Mouse (Mus musculus): ENCODE data around the gene 6030408B16Rik. TPM values are rescaled to one million over a fixed set of nuclear protein-coding genes. Genes with fewer than 3 reads are reported as not detected.

Gene 6030408B16Rik
- total and polyA plus RNA-seq, 3 experiments, result not detected

GRCm38 (mm10) chr15:101333165-101333564 is 40.2 kb downstream of the 6030408B16Rik start:
- Histone ChIP-seq H3K27me3 (ENCODE audit: insufficient read depth, low read length) (peaks cover 4% of the 10 kb centered on the region; the same call in 1 of the 2 replicates), H3K4me1 (ENCODE audit: insufficient read depth, low read depth, low read length) (no peaks in the 10 kb centered on the region), H3K4me3 (ENCODE audit: low read depth, low read length) (no peak overlapping the region), H3K9me3 (replicated peaks) (peaks cover 65% of the 10 kb centered on the region), H3K36me3 (replicated peaks) (no peaks in the 10 kb centered on the region)
- DNase-seq (ENCODE audit: low spot score) (no peak), ATAC-seq (ENCODE audit: extremely low read depth, insufficient number of reproducible peaks, low FRiP score, poor library complexity, severe bottlenecking) (no peak)
- TF ChIP-seq GATA2 (IDR thresholded peaks at IDR 0.05; ENCODE audit: borderline replicate concordance, low read depth, low read length), result no peak
- TF ChIP-seq GATA1 (IDR thresholded peaks at IDR 0.05; ENCODE audit: borderline replicate concordance, low read length), result no peak

DNA sequence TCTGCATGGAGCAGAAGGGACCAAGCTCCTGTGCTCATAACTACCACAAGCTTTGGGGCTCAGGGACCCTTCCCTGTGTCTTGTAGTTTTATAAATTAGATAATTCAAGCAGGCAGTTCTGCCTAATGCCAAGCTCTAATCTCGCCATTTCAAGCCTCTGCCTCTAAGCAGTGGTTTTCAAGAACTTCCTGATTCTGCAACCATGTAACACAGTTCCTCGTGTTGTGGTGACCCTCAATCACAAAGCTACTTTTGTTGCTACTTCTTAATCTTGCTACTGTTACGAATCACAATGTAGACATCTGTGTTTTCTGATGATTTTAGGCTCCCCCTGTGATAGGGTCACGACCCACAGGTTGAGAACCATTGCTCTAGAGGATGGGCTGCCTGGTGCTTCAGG is 40.6 kb downstream of the 6030408B16Rik start:
- Histone ChIP-seq H3K4me3 (ENCODE audit: low read depth, low read length) (no peak overlapping the region), H3K27me3 (ENCODE audit: insufficient read depth, low read length) (peaks cover 4% of the 10 kb centered on the region; the same call in 1 of the 2 replicates), H3K9me3 (replicated peaks) (peaks cover 66% of the 10 kb centered on the region), H3K36me3 (replicated peaks) (no peaks in the 10 kb centered on the region), H3K4me1 (ENCODE audit: insufficient read depth, low read depth, low read length) (no peaks in the 10 kb centered on the region)
- ATAC-seq (ENCODE audit: extremely low read depth, insufficient number of reproducible peaks, low FRiP score, poor library complexity, severe bottlenecking) (no peak), DNase-seq (ENCODE audit: low spot score) (no peak)
- no peak for TF ChIP-seq TAL1 (conservative IDR thresholded peaks at IDR 0.05; ENCODE audit: low read depth, low read length)
- TF ChIP-seq GATA1 (IDR thresholded peaks at IDR 0.05; ENCODE audit: borderline replicate concordance, low read length), result no peak
- TF ChIP-seq GATA2 (IDR thresholded peaks at IDR 0.05; ENCODE audit: borderline replicate concordance, low read depth, low read length), result no peak

DNA sequence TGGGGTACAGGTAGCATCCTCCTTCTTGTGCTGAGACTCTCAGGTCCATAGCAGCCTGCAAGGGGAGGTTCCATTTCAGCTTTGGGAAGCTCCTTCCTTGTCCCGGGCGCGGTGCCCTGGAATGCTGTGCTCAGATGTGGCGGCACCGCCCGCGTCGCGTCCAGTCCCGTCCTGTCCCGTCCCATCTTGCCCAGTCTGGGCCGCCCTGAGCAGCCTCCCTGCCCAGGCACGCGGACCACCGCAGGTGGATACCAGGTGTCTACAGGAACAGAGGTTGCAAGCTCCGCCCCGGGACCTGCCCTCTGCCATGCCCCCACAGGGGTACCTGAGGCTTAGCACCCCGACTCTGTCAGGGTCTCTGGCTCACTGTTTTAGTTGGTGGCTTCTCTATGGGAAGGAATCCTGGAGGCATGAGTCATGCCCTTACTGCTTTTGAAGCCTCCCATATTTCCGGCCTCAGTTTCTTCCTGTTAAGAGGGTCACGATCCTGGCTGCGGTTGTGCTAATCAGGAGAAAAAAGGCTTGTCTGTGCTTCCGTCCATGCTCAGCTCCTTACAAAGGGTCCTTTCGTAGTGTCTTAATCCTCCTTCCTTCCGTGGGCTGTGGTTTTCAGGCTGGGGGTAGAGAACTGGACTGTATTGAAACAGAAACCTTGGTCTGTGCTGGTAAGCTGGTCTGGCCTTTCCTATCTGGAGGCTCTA is 43.6 kb downstream of the 6030408B16Rik start:
- TF ChIP-seq CTCF (IDR thresholded peaks at IDR 0.05; ENCODE audit: low read depth, low read length) (no peak), POLR2AphosphoS5 (IDR thresholded peaks at IDR 0.05; ENCODE audit: insufficient replicate concordance, low read depth, low read length) (no peak), GATA1 (IDR thresholded peaks at IDR 0.05; ENCODE audit: borderline replicate concordance, low read length) (no peak), TAL1 (conservative IDR thresholded peaks at IDR 0.05; ENCODE audit: low read depth, low read length) (no peak), GATA2 (IDR thresholded peaks at IDR 0.05; ENCODE audit: borderline replicate concordance, low read depth, low read length) (no peak)
- Histone ChIP-seq H3K4me3 (ENCODE audit: low read depth, low read length) (no peak overlapping the region), H3K9me3 (replicated peaks) (peaks cover 56% of the 10 kb centered on the region), H3K36me3 (replicated peaks) (no peaks in the 10 kb centered on the region), H3K4me1 (ENCODE audit: insufficient read depth, low read depth, low read length) (no peaks in the 10 kb centered on the region), H3K27me3 (ENCODE audit: insufficient read depth, low read length) (peaks cover 4% of the 10 kb centered on the region; the same call in 1 of the 2 replicates)
- DNase-seq (ENCODE audit: low spot score) (no peak), ATAC-seq (ENCODE audit: extremely low read depth, insufficient number of reproducible peaks, low FRiP score, poor library complexity, severe bottlenecking) (no peak)

DNA sequence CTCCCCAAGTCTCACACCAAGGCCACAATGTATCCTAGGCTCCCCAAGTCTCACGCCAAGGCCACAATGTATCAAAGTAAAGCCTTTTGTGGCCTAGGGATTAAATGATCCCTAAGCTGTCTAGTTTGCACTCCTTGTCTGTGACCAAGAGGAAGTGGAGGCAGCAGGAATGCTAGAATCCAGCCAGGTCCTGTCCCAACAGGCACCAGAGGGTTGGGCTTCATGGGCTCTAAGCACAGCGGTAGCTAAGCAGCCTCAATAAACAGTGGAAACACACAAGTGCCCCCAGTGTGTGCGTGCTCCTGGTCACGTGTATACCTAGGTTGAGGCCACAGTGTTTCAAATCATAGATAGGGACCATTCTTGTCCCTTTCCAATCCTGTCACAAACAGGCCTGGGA is 45.3 kb downstream of the 6030408B16Rik start:
- Histone ChIP-seq H3K4me1 (ENCODE audit: insufficient read depth, low read depth, low read length) (no peaks in the 10 kb centered on the region), H3K36me3 (replicated peaks) (no peaks in the 10 kb centered on the region), H3K27me3 (ENCODE audit: insufficient read depth, low read length) (no peaks in the 10 kb centered on the region; the same call in 1 of the 2 replicates), H3K4me3 (ENCODE audit: low read depth, low read length) (no peak overlapping the region), H3K9me3 (replicated peaks) (peaks cover 47% of the 10 kb centered on the region)
- TF ChIP-seq GATA2 (IDR thresholded peaks at IDR 0.05; ENCODE audit: borderline replicate concordance, low read depth, low read length) (no peak), CTCF (IDR thresholded peaks at IDR 0.05; ENCODE audit: low read depth, low read length) (no peak), POLR2AphosphoS5 (IDR thresholded peaks at IDR 0.05; ENCODE audit: insufficient replicate concordance, low read depth, low read length) (no peak), TAL1 (conservative IDR thresholded peaks at IDR 0.05; ENCODE audit: low read depth, low read length) (no peak), GATA1 (IDR thresholded peaks at IDR 0.05; ENCODE audit: borderline replicate concordance, low read length) (no peak)
- ATAC-seq (ENCODE audit: extremely low read depth, insufficient number of reproducible peaks, low FRiP score, poor library complexity, severe bottlenecking) (no peak), DNase-seq (ENCODE audit: low spot score) (no peak)

DNA sequence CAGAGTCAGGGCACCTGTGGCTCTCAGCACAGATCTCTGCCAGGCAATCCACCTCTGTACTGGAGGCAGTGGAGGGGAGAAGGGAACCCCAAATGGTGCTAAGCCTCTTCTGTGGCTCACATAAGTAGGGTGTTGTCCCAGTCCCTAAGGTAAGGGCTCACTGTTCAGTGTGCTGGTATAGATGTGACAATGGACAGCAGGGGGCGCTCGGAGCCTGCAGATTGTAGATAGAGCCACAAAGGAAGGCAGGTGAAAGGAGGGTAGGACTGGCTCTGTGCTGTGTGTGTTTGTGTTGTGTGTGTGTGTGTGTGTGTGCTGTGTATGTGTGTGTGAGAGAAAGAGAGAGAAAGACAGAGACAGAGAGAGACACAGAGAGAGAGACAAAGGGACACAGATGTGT is 46.5 kb downstream of the 6030408B16Rik start:
- ATAC-seq (ENCODE audit: extremely low read depth, insufficient number of reproducible peaks, low FRiP score, poor library complexity, severe bottlenecking) (no peak), DNase-seq (ENCODE audit: low spot score) (peak; percentile 31)
- H3K4me3 ChIP-seq (ENCODE audit: low read depth, low read length), result no peak overlapping the region
- TF ChIP-seq GATA1 (IDR thresholded peaks at IDR 0.05; ENCODE audit: borderline replicate concordance, low read length) (no peak), CTCF (IDR thresholded peaks at IDR 0.05; ENCODE audit: low read depth, low read length) (peak; percentile 31; the same call in 1 of the 2 replicates)
- H3K9me3 ChIP-seq (replicated peaks), result peaks cover 50% of the 10 kb centered on the region
- H3K4me1 ChIP-seq (ENCODE audit: insufficient read depth, low read depth, low read length), result no peaks in the 10 kb centered on the region
- no peaks in the 10 kb centered on the region; the same call in 1 of the 2 replicates for H3K27me3 ChIP-seq (ENCODE audit: insufficient read depth, low read length)
- H3K36me3 ChIP-seq (replicated peaks), result no peaks in the 10 kb centered on the region

- no peak overlapping the region for H3K4me3 ChIP-seq (ENCODE audit: low read depth, low read length)
- H3K27me3 ChIP-seq (ENCODE audit: insufficient read depth, low read length), result no peaks in the 10 kb centered on the region; the same call in 1 of the 2 replicates
- no peak for ATAC-seq (ENCODE audit: extremely low read depth, insufficient number of reproducible peaks, low FRiP score, poor library complexity, severe bottlenecking)
- no peaks in the 10 kb centered on the region for H3K4me1 ChIP-seq (ENCODE audit: insufficient read depth, low read depth, low read length)
- H3K9me3 ChIP-seq (replicated peaks), result peaks cover 45% of the 10 kb centered on the region
- TF ChIP-seq POLR2AphosphoS5 (IDR thresholded peaks at IDR 0.05; ENCODE audit: insufficient replicate concordance, low read depth, low read length), result no peak
- TF ChIP-seq GATA2 (IDR thresholded peaks at IDR 0.05; ENCODE audit: borderline replicate concordance, low read depth, low read length), result no peak
- no peak for TF ChIP-seq CTCF (IDR thresholded peaks at IDR 0.05; ENCODE audit: low read depth, low read length)
- TF ChIP-seq GATA1 (IDR thresholded peaks at IDR 0.05; ENCODE audit: borderline replicate concordance, low read length), result no peak
- no peak for TF ChIP-seq TAL1 (conservative IDR thresholded peaks at IDR 0.05; ENCODE audit: low read depth, low read length)
- H3K36me3 ChIP-seq (replicated peaks), result no peaks in the 10 kb centered on the region
- DNase-seq (ENCODE audit: low spot score), result no peak
Measured at GRCm38 (mm10) chr15:101341797-101342515, 48.9 kb downstream of the 6030408B16Rik start.

Other genes starting within 250 kb of the 6030408B16Rik start
- gene Gm47841, start 245.8 kb upstream of the 6030408B16Rik start, total RNA-seq (2014; fragmentation: Nextera tagmentation), result not detected in 2 replicates
- not detected in 2 replicates for gene Gm47841, start 245.8 kb upstream of the 6030408B16Rik start, total RNA-seq (2017)
- not detected in 2 replicates for gene Gm47841, start 245.8 kb upstream of the 6030408B16Rik start, polyA plus RNA-seq (2012)
- not detected in 2 replicates for gene Fignl2, start 214.6 kb upstream of the 6030408B16Rik start, total RNA-seq (2014; fragmentation: Nextera tagmentation)
- gene Fignl2, start 214.6 kb upstream of the 6030408B16Rik start, total RNA-seq (2017), result 0.05 and 0.06 TPM in 2 replicates
- not detected in 2 replicates for gene Fignl2, start 214.6 kb upstream of the 6030408B16Rik start, polyA plus RNA-seq (2012)
- gene Ankrd33, start 177.5 kb upstream of the 6030408B16Rik start, total RNA-seq (2014; fragmentation: Nextera tagmentation), result not detected in 2 replicates
- gene Ankrd33, start 177.5 kb upstream of the 6030408B16Rik start, total RNA-seq (2017), result not detected in 2 replicates
- gene Ankrd33, start 177.5 kb upstream of the 6030408B16Rik start, polyA plus RNA-seq (2012), result not detected in 2 replicates
- gene Acvrl1, start 164.7 kb upstream of the 6030408B16Rik start, total RNA-seq (2014; fragmentation: Nextera tagmentation), result not detected in 2 replicates
- gene Acvrl1, start 164.7 kb upstream of the 6030408B16Rik start, total RNA-seq (2017), result 0.60 TPM in 1 of 2 replicates, not detected in the other
- gene Acvrl1, start 164.7 kb upstream of the 6030408B16Rik start, polyA plus RNA-seq (2012), result 0.02 TPM in 1 of 2 replicates, not detected in the other
- gene Acvr1b, start 119.1 kb upstream of the 6030408B16Rik start, total RNA-seq (2014; fragmentation: Nextera tagmentation), result not detected in 2 replicates
- under 0.01 and 0.12 TPM in 2 replicates for gene Acvr1b, start 119.1 kb upstream of the 6030408B16Rik start, total RNA-seq (2017)
- not detected in 2 replicates for gene Acvr1b, start 119.1 kb upstream of the 6030408B16Rik start, polyA plus RNA-seq (2012)
- gene Grasp, start 69.0 kb upstream of the 6030408B16Rik start, total RNA-seq (2014; fragmentation: Nextera tagmentation), result not detected in 2 replicates
- gene Grasp, start 69.0 kb upstream of the 6030408B16Rik start, total RNA-seq (2017), result 0.16 TPM in 1 of 2 replicates, not detected in the other
- 0.04 and 0.09 TPM in 2 replicates for gene Grasp, start 69.0 kb upstream of the 6030408B16Rik start, polyA plus RNA-seq (2012)
- gene Nr4a1, start 38.9 kb upstream of the 6030408B16Rik start, total RNA-seq (2014; fragmentation: Nextera tagmentation), result not detected in 2 replicates
- gene Nr4a1, start 38.9 kb upstream of the 6030408B16Rik start, total RNA-seq (2017), result not detected in 2 replicates
- gene Nr4a1, start 38.9 kb upstream of the 6030408B16Rik start, polyA plus RNA-seq (2012), result 0.04 TPM in 1 of 2 replicates, not detected in the other
- gene Atg101, start 8.9 kb upstream of the 6030408B16Rik start, total RNA-seq (2014; fragmentation: Nextera tagmentation), result 5.9 and 11.0 TPM in 2 replicates
- gene Atg101, start 8.9 kb upstream of the 6030408B16Rik start, total RNA-seq (2017), result 34.6 and 35.3 TPM in 2 replicates
- gene Atg101, start 8.9 kb upstream of the 6030408B16Rik start, polyA plus RNA-seq (2012), result 42.5 and 55.1 TPM in 2 replicates
- gene Krt80, start 77.0 kb downstream of the 6030408B16Rik start, total RNA-seq (2014; fragmentation: Nextera tagmentation), result not detected in 2 replicates
- gene Krt80, start 77.0 kb downstream of the 6030408B16Rik start, total RNA-seq (2017), result 0.11 and 0.12 TPM in 2 replicates
- gene Krt80, start 77.0 kb downstream of the 6030408B16Rik start, polyA plus RNA-seq (2012), result not detected in 2 replicates
- gene Krt7, start 117.8 kb downstream of the 6030408B16Rik start, total RNA-seq (2014; fragmentation: Nextera tagmentation), result not detected in 2 replicates
- under 0.01 and 0.49 TPM in 2 replicates for gene Krt7, start 117.8 kb downstream of the 6030408B16Rik start, total RNA-seq (2017)
- 0.11 and 0.13 TPM in 2 replicates for gene Krt7, start 117.8 kb downstream of the 6030408B16Rik start, polyA plus RNA-seq (2012)
- gene Krt87, start 145.6 kb downstream of the 6030408B16Rik start, total RNA-seq (2014; fragmentation: Nextera tagmentation), result not detected in 2 replicates
- gene Krt87, start 145.6 kb downstream of the 6030408B16Rik start, total RNA-seq (2017), result not detected in 2 replicates
- not detected in 2 replicates for gene Krt87, start 145.6 kb downstream of the 6030408B16Rik start, polyA plus RNA-seq (2012)
- gene Krt88, start 154.5 kb downstream of the 6030408B16Rik start, total RNA-seq (2014; fragmentation: Nextera tagmentation), result not detected in 2 replicates
- not detected in 2 replicates for gene Krt88, start 154.5 kb downstream of the 6030408B16Rik start, total RNA-seq (2017)
- gene Krt88, start 154.5 kb downstream of the 6030408B16Rik start, polyA plus RNA-seq (2012), result not detected in 2 replicates
- gene Krt81, start 170.5 kb downstream of the 6030408B16Rik start, total RNA-seq (2014; fragmentation: Nextera tagmentation), result not detected in 2 replicates
- gene Krt81, start 170.5 kb downstream of the 6030408B16Rik start, total RNA-seq (2017), result not detected in 2 replicates
- not detected in 2 replicates for gene Krt81, start 170.5 kb downstream of the 6030408B16Rik start, polyA plus RNA-seq (2012)
- gene Krt86, start 180.3 kb downstream of the 6030408B16Rik start, total RNA-seq (2014; fragmentation: Nextera tagmentation), result not detected in 2 replicates
- 0.11 TPM in 1 of 2 replicates, not detected in the other for gene Krt86, start 180.3 kb downstream of the 6030408B16Rik start, total RNA-seq (2017)
- not detected in 2 replicates for gene Krt86, start 180.3 kb downstream of the 6030408B16Rik start, polyA plus RNA-seq (2012)
- gene Krt83, start 198.3 kb downstream of the 6030408B16Rik start, total RNA-seq (2014; fragmentation: Nextera tagmentation), result not detected in 2 replicates
- gene Krt83, start 198.3 kb downstream of the 6030408B16Rik start, total RNA-seq (2017), result not detected in 2 replicates
- not detected in 2 replicates for gene Krt83, start 198.3 kb downstream of the 6030408B16Rik start, polyA plus RNA-seq (2012)
- gene Gm49425, start 224.0 kb downstream of the 6030408B16Rik start, total RNA-seq (2014; fragmentation: Nextera tagmentation), result not detected in 2 replicates
- not detected in 2 replicates for gene Gm49425, start 224.0 kb downstream of the 6030408B16Rik start, total RNA-seq (2017)
- gene Gm49425, start 224.0 kb downstream of the 6030408B16Rik start, polyA plus RNA-seq (2012), result not detected in 2 replicates
- gene Krt84, start 239.6 kb downstream of the 6030408B16Rik start, total RNA-seq (2014; fragmentation: Nextera tagmentation), result not detected in 2 replicates
- 0.05 TPM in 1 of 2 replicates, not detected in the other for gene Krt84, start 239.6 kb downstream of the 6030408B16Rik start, total RNA-seq (2017)
- gene Krt84, start 239.6 kb downstream of the 6030408B16Rik start, polyA plus RNA-seq (2012), result not detected in 2 replicates